ENCODE assay signal across 15 mouse cellular contexts in genomic region chr16:89867212-89867829, GRCm38 (mm10).
A peak's percentile ranks its signal among the peaks of the same experiment; 100 is the strongest.
DNase-seq lines count a peak whose midpoint lies in the region; ATAC-seq lines count a peak whose summit lies in the region.
"Had no signal": no experiment of that assay in that cellular context is flagged by ENCODE, and none has a peak within 500 bp of the region (broad histone marks: within the 10 kb centered on the region; RNA-seq: fewer than 3 reads in every experiment).

No protein-coding gene starts in this region.

- peaks cover 8% of the 10 kb centered on the region; the same call in 1 of the 2 replicates for H3K4me1 ChIP-seq in hindbrain, embryonic 11.5 days (replicated peaks; ENCODE audit: control insufficient read depth, insufficient read depth, low read length)

- H3K27me3 ChIP-seq in hindbrain, embryonic 11.5 days (ENCODE audit: control insufficient read depth, insufficient read depth, low read length): no peaks in the 10 kb centered on the region

- no peaks in the 10 kb centered on the region for H3K9me3 ChIP-seq in hindbrain, embryonic 11.5 days (ENCODE audit: control insufficient read depth, low read length)
- H3K9me3 ChIP-seq: limb, embryonic 10.5 days had no signal

- no peak overlapping the region for H3K4me2 ChIP-seq in hindbrain, embryonic 11.5 days (replicated peaks; ENCODE audit: low read depth, low read length)

- H3K9ac ChIP-seq in hindbrain, embryonic 11.5 days (ENCODE audit: low read depth, low read length): no peak overlapping the region

- no peak for ATAC-seq in hindbrain, embryonic 11.5 days (ENCODE audit: low FRiP score)
- ATAC-seq in monocyte, adult 5-6 weeks (replicated peaks; ENCODE audit: insufficient number of reproducible peaks, low FRiP score, low TSS enrichment, poor library complexity, severe bottlenecking): no peak
- ATAC-seq: intestine, embryonic 16.5 days had no signal

- no peak overlapping the region for H3K27ac ChIP-seq in hindbrain, embryonic 11.5 days (ENCODE audit: low read depth, low read length)
- H3K27ac ChIP-seq: limb, embryonic 10.5 days; stomach, postnatal 0 days had no signal

- WGBS in hindbrain, embryonic 11.5 days: 75% methylated on average over 26 of the region's 26 CpGs

- no peaks in the 10 kb centered on the region for H3K36me3 ChIP-seq in hindbrain, embryonic 11.5 days (ENCODE audit: control insufficient read depth, insufficient read depth, low read length)

- DNase-seq in layer of hippocampus, adult 11-12 months (ENCODE audit: low spot score): peak; percentile 54
- no peak for DNase-seq in layer of hippocampus, adult 9-10 months (ENCODE audit: low spot score)
- DNase-seq in hindbrain, embryonic 11.5 days (ENCODE audit: low spot score): peak; percentile 27
- peak; percentile 53 to 54 for DNase-seq in layer of hippocampus, postnatal 10 days (ENCODE audit: low spot score in 2 of 2)
- DNase-seq in right cerebral cortex, postnatal 4 days: peak; percentile 49
- no peak for DNase-seq in frontal cortex, adult 2 months (ENCODE audit: extremely low spot score in 1 of 2, low spot score in 1 of 2)
- DNase-seq: adrenal gland, postnatal 25 days; cerebellum, adult 11 months; embryo, embryonic 11 days; kidney, postnatal 10 days; spleen, adult 18-20 months had no signal

- no peak overlapping the region for H3K4me3 ChIP-seq in hindbrain, embryonic 11.5 days (ENCODE audit: low read depth, low read length)
- H3K4me3 ChIP-seq: limb, embryonic 10.5 days had no signal

Comparison
In these comparisons a context has a peak if more than half of its experiments do, and no peak if none do; other contexts are left out.
1. DNase-seq: peak in layer of hippocampus, adult 11-12 months (single experiment), hindbrain, embryonic 11.5 days (single experiment), layer of hippocampus, postnatal 10 days (2 of 2) and right cerebral cortex, postnatal 4 days (single experiment); none in layer of hippocampus, adult 9-10 months (single experiment) and frontal cortex, adult 2 months (0 of 2).